Mouse (Mus musculus): Measurements from ENCODE around the gene Plcb3. TPM values are rescaled to one million over a fixed set of nuclear protein-coding genes. Genes with fewer than 3 reads are reported as not detected.
A peak's percentile ranks its signal among the peaks of the same experiment; 100 is the strongest.
"Not testable (repeated sequence)": the region's sequence is repeated elsewhere in the genome, so short reads cannot be mapped to it uniquely, and the experiment has no call there.

Plcb3 gene
- polyA plus RNA-seq, 1 experiment from 2014 or later = 48.2 TPM

- ATAC-seq (ENCODE audit: insufficient number of reproducible peaks, low FRiP score, low TSS enrichment, low read depth) = no peak
- H3K9me3 ChIP-seq (replicated peaks) = no peaks in the 10 kb centered on the region
- WGBS = 93% methylated on average over 19 of the region's 19 CpGs
These were observed 23.2 kb upstream of the Plcb3 start for GRCm38 (mm10) chr19:6999360-7000063.

GRCm38 (mm10) chr19:6997721-6998290 is 21.5 kb upstream of the Plcb3 start:
- Histone ChIP-seq H3K4me1 (peaks cover 37% of the 10 kb centered on the region), H3K36me3 (peaks cover 21% of the 10 kb centered on the region), H3K9ac (no peak overlapping the region), H3K27ac (replicated peaks) (no peak overlapping the region), H3K27me3 (no peaks in the 10 kb centered on the region), H3K9me3 (replicated peaks) (no peaks in the 10 kb centered on the region), H3K4me2 (replicated peaks) (no peak overlapping the region), H3K4me3 (replicated peaks) (no peak overlapping the region)
- no peak for ATAC-seq (ENCODE audit: insufficient number of reproducible peaks, low FRiP score, low TSS enrichment, low read depth)
- 80% methylated on average over 9 of the region's 9 CpGs for WGBS

More at GRCm38 (mm10) chr19:6999360-7000063, 23.2 kb upstream of the Plcb3 start:
- peaks cover 21% of the 10 kb centered on the region for H3K36me3 ChIP-seq
- peaks cover 30% of the 10 kb centered on the region for H3K4me1 ChIP-seq
- no peak overlapping the region for H3K4me3 ChIP-seq (replicated peaks)
- H3K4me2 ChIP-seq (replicated peaks) = no peak overlapping the region
- H3K27me3 ChIP-seq = no peaks in the 10 kb centered on the region
- H3K27ac ChIP-seq (replicated peaks) = no peak overlapping the region
- no peak overlapping the region for H3K9ac ChIP-seq

- peak within 1 kb of the TSS; percentile 53 for H3K4me3 ChIP-seq (replicated peaks)
- peak; percentile 74 for ATAC-seq (ENCODE audit: insufficient number of reproducible peaks, low FRiP score, low TSS enrichment, low read depth)
- H3K4me1 ChIP-seq = peaks cover 47% of the 10 kb centered on the region
- peaks cover 21% of the 10 kb centered on the region for H3K36me3 ChIP-seq
- peak within 1 kb of the TSS; percentile 68 for H3K27ac ChIP-seq (replicated peaks)
- H3K9me3 ChIP-seq (replicated peaks) = no peaks in the 10 kb centered on the region
- WGBS = under 1% methylated on average over 24 of the region's 24 CpGs
- H3K27me3 ChIP-seq = no peaks in the 10 kb centered on the region
- peak within 1 kb of the TSS; percentile 59 for H3K9ac ChIP-seq
- peak within 1 kb of the TSS; percentile 76 for H3K4me2 ChIP-seq (replicated peaks)
These were observed 19.7 kb upstream of the Plcb3 start, which contains the start of the genes Nudt22 and Trpt1 for GRCm38 (mm10) chr19:6996006-6996405. Gene Nudt22 (minus strand): TSS chr19:6996117. Gene Trpt1 (plus strand): TSS chr19:6996131.

GRCm38 (mm10) chr19:6995255-6995991 is 19.2 kb upstream of the Plcb3 start:
- Histone ChIP-seq H3K4me3 (replicated peaks) (peak overlapping the region; percentile 53), H3K9me3 (replicated peaks) (no peaks in the 10 kb centered on the region), H3K4me2 (replicated peaks) (peak overlapping the region; percentile 76), H3K36me3 (peaks cover 20% of the 10 kb centered on the region), H3K4me1 (peaks cover 52% of the 10 kb centered on the region), H3K27ac (replicated peaks) (peak overlapping the region; percentile 34; the same call in 1 of the 2 replicates), H3K27me3 (no peaks in the 10 kb centered on the region), H3K9ac (peak overlapping the region; percentile 59)
- no peak for ATAC-seq (ENCODE audit: insufficient number of reproducible peaks, low FRiP score, low TSS enrichment, low read depth)
- WGBS = 41% methylated on average over 21 of the region's 21 CpGs

- Histone ChIP-seq H3K4me1 (peaks cover 52% of the 10 kb centered on the region), H3K9me3 (replicated peaks) (no peaks in the 10 kb centered on the region), H3K9ac (no peak overlapping the region), H3K27me3 (no peaks in the 10 kb centered on the region), H3K36me3 (peaks cover 12% of the 10 kb centered on the region), H3K4me2 (replicated peaks) (0 out of 2 replicates have a peak overlapping the region, but pooled peaks have one; percentile 76), H3K27ac (replicated peaks) (no peak overlapping the region), H3K4me3 (replicated peaks) (peak overlapping the region; percentile 53; the same call in 1 of the 2 replicates)
- WGBS = 81% methylated on average over 8 of the region's 8 CpGs
- no peak for ATAC-seq (ENCODE audit: insufficient number of reproducible peaks, low FRiP score, low TSS enrichment, low read depth)
These were observed 18.2 kb upstream of the Plcb3 start for GRCm38 (mm10) chr19:6994489-6994888.

- Histone ChIP-seq H3K27me3 (no peaks in the 10 kb centered on the region), H3K4me1 (peaks cover 52% of the 10 kb centered on the region), H3K9me3 (replicated peaks) (no peaks in the 10 kb centered on the region), H3K9ac (no peak overlapping the region), H3K4me2 (replicated peaks) (no peak overlapping the region), H3K27ac (replicated peaks) (no peak overlapping the region), H3K36me3 (peaks cover 7% of the 10 kb centered on the region), H3K4me3 (replicated peaks) (no peak overlapping the region)
- no peak for ATAC-seq (ENCODE audit: insufficient number of reproducible peaks, low FRiP score, low TSS enrichment, low read depth)
- WGBS = 90% methylated on average over 8 of the region's 8 CpGs
These were observed 17.7 kb upstream of the Plcb3 start for GRCm38 (mm10) chr19:6994002-6994401.

- Histone ChIP-seq H3K27ac (replicated peaks) (peak overlapping the region; percentile 48; the same call in 1 of the 2 replicates), H3K9ac (peak overlapping the region; percentile 39), H3K4me3 (replicated peaks) (peak overlapping the region; percentile 58), H3K9me3 (replicated peaks) (no peaks in the 10 kb centered on the region), H3K4me2 (replicated peaks) (peak overlapping the region; percentile 89), H3K27me3 (no peaks in the 10 kb centered on the region), H3K4me1 (peaks cover 55% of the 10 kb centered on the region), H3K36me3 (no peaks in the 10 kb centered on the region)
- no peak for ATAC-seq (ENCODE audit: insufficient number of reproducible peaks, low FRiP score, low TSS enrichment, low read depth)
- 57% methylated on average over 14 of the region's 14 CpGs for WGBS
These were observed 16.9 kb upstream of the Plcb3 start for GRCm38 (mm10) chr19:6993011-6993770.

GRCm38 (mm10) chr19:6992011-6992858 is 16.0 kb upstream of the Plcb3 start, which contains the start of gene Dnajc4:
Gene Dnajc4 (minus strand): TSS chr19:6992572.
- peak within 1 kb of the TSS; percentile 44 for H3K9ac ChIP-seq
- H3K27ac ChIP-seq (replicated peaks) = peak within 1 kb of the TSS; percentile 52
- peak within 1 kb of the TSS; percentile 89 for H3K4me2 ChIP-seq (replicated peaks)
- peak within 1 kb of the TSS; percentile 58 for H3K4me3 ChIP-seq (replicated peaks)
- H3K36me3 ChIP-seq = no peaks in the 10 kb centered on the region
- no peaks in the 10 kb centered on the region for H3K27me3 ChIP-seq
- WGBS = 2% methylated on average over 37 of the region's 37 CpGs
- peak; percentile 94 for ATAC-seq (ENCODE audit: insufficient number of reproducible peaks, low FRiP score, low TSS enrichment, low read depth)
- peaks cover 53% of the 10 kb centered on the region for H3K4me1 ChIP-seq
- H3K9me3 ChIP-seq (replicated peaks) = no peaks in the 10 kb centered on the region

- not testable (repeated sequence) for H3K4me3 ChIP-seq (replicated peaks); H3K36me3 ChIP-seq; ATAC-seq (ENCODE audit: insufficient number of reproducible peaks, low FRiP score, low TSS enrichment, low read depth); H3K27me3 ChIP-seq; H3K4me2 ChIP-seq (replicated peaks); H3K9ac ChIP-seq; H3K27ac ChIP-seq (replicated peaks); H3K9me3 ChIP-seq (replicated peaks)
- WGBS = 87% methylated on average over 6 of the region's 6 CpGs
- H3K4me1 ChIP-seq = peaks cover 50% of the 10 kb centered on the region
These were observed 14.9 kb upstream of the Plcb3 start for GRCm38 (mm10) chr19:6991166-6991565.

GRCm38 (mm10) chr19:6990712-6991111 is 14.4 kb upstream of the Plcb3 start:
- H3K9me3 ChIP-seq (replicated peaks) = no peaks in the 10 kb centered on the region
- 87% methylated on average over 6 of the region's 6 CpGs for WGBS
- H3K4me2 ChIP-seq (replicated peaks) = no peak overlapping the region
- no peak overlapping the region for H3K27ac ChIP-seq (replicated peaks)
- ATAC-seq (ENCODE audit: insufficient number of reproducible peaks, low FRiP score, low TSS enrichment, low read depth) = no peak
- H3K4me3 ChIP-seq (replicated peaks) = no peak overlapping the region
- H3K9ac ChIP-seq = no peak overlapping the region
- H3K4me1 ChIP-seq = peaks cover 54% of the 10 kb centered on the region
- 0 out of 2 replicates have a peak, but pooled peaks cover under 1% of the 10 kb centered on the region for H3K36me3 ChIP-seq
- H3K27me3 ChIP-seq = no peaks in the 10 kb centered on the region
